Mouse (Mus musculus) heart, postnatal 10 days (tissue): ENCODE measurements around the gene Mfsd2b. TPM values are rescaled to one million over a fixed set of nuclear protein-coding genes. Genes with fewer than 3 reads are reported as not detected.

Experiments used
- DNase-seq, 2 experiments: peaks; one replicate each; pipeline ENCODE4 v3.0.0; 2021
- intact Hi-C: fragments of 180-260 bp; cut with DNase I; formaldehyde crosslinking; loops from one replicate; pipeline ENCODE4 v1.15.1; 2025
- total RNA-seq, 2 experiments: library from RNA; stranded (reverse); gene quantifications; 2 replicates each; pipeline ENCODE4 v1.2.3; 2021

The Mfsd2b gene
- total RNA-seq, 2 experiments from 2014 or later = 0.64 to 2.0 TPM

DNA sequence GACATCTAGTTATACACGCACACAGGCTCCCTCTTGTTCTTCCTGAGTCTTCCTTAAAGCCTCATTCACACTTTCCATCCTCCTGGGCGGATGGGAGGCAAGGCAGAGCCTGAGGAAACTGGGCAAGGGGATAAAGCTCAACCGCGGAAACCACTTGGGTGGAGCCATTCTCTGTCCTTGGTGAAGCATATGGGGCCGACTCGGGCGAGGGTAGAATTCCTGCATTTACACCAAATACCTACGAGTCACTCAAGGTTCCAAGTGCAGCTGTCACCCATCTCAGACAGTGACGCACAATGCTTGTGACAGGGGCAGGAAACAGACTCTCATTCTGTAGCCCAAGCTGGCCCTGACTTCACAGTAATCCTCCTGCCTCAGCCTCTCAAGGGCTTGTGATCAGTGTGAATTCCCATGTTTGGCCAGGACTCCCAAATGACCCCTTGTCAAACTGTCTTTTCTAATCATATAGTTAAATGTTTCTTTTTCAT lies 4.2 kb upstream of the Mfsd2b start:
- intact Hi-C loops = no loop called here
- no peak for DNase-seq

GRCm38 (mm10) chr12:4875623-4876022 lies 1.5 kb upstream of the Mfsd2b start:
- intact Hi-C loops = no loop called here
- DNase-seq = no peak

DNA sequence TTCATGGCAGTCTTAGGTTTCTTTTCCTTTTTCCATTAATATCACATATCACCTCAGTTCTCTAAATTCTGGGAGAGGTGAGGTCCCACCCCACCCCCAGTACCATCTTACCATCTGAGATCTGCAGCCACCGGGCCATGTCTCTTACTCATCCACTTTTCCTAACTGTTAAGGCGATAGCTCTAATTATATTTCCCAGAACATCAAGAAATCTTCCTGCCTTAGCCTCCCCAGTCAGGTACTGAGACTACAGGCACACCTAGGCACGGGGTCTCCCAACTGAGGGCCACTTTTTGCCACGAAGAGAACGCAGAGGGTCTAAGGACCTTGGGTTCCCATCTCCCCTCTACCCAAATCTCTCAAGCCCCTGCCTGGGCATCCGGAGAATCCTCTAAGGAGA lies 628 bp downstream of the Mfsd2b start:
- DNase-seq = no peak
- intact Hi-C loops = no loop called here

DNA sequence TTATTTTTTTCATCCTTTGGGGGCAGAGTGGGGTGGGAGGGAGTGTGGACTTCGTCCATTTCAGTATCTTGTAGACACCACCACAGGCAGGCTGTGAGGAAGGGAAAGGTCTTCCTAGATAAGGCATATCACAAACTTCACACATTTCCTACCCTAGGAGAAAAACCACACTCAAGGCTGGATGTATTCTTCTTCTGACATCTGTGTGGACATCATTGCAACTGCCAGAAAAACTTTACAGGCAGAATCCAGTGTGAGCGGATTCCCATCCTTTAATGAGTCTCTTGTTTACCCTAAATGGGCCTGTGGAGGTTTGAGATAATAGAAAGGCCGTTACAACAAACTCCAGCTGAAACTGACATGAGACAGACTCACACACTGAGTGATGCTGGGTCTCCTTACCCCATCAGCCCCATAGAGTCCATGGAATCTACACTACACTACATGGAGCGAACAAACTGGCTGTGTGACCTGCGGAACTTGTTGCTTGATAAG lies 1.1 kb downstream of the Mfsd2b start:
- DNase-seq = no peak
- intact Hi-C loops = no loop called here

GRCm38 (mm10) chr12:4872273-4872672 lies 1.9 kb downstream of the Mfsd2b start:
- no peak for DNase-seq
- intact Hi-C loops = no loop called here

DNA sequence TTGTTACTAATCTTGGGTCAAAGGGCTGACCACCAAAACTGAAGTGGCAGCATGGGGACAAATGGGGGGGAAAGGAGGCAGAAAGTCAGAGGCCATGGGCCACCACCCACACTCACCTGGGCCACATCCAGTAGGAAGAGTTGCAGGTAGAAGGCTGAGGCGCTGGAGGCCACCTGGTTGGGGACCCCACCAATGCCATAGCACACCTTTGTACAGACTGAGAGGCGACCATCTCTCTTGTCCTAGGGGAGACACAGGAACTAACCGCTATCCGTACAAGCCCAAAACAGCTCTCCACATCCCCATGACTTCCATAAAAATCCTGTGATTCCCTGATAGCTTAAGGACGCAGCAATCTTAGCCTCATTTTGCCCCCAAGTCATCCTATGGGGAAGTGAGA lies 2.9 kb downstream of the Mfsd2b start:
- intact Hi-C loops = no loop called here
- no peak for DNase-seq

DNA sequence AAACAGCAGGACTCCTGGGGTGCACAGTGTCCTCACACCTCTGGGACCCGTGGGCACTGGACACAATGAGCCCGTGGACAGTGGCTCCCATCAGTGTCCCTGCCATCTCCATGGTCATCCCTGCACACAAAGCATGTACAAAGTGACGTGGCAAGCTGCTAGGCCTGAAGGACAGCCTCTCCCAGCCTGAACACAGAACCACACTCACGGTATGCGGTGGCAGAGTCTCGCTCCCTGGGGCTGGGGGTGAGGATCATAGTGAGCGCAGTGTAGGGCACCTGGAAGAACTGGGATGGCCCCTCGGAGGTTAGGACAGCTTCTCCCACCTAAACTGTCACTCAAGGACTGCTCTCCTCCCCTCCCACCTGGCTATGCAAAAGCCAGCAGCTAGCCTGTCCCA lies 5.2 kb downstream of the Mfsd2b start:
- DNase-seq = no peak
- intact Hi-C loops = no loop called here

GRCm38 (mm10) chr12:4864338-4864690 lies 9.8 kb downstream of the Mfsd2b start:
- intact Hi-C loops = no loop called here
- DNase-seq = no peak

- peak; percentile 64 to 72 for DNase-seq
- intact Hi-C loops = no loop called here
Measured at GRCm38 (mm10) chr12:4863654-4864337, 10.4 kb downstream of the Mfsd2b start.

- no peak for DNase-seq
- intact Hi-C loops = no loop called here
Measured at GRCm38 (mm10) chr12:4862672-4863071, 11.5 kb downstream of the Mfsd2b start.

DNA sequence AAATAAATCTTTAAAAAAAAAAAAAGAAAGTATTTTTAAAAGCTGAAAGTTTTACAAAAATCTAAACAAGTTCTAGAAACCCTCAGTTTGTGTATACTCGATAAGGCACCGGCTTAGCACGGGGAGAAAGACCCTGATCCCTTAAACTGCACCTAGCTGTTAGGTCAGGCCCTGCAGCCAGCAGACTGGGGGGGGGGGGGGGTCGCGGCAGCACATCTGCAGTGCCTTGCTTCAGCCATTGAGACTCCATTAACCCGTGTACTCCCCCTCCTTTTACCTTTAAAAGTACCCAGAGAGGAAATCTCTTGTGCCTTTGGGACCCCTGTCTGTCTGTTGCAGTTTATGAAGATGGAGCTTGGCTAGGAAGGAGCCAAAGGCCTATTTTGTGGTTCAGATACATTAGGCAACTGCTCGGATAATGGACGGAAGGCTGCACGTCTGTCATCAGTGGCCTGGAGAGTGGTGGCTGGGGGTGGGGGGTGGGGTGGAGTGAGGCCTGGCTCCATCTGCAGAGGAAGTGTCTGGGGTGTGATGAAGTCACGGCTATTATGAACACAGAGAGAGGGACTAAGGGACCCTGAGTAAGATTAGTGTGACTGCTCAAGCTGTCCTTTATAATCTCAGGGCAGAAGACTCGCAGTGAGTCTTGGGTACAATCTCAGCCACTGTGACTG lies 14.8 kb downstream of the Mfsd2b start:
- intact Hi-C loops = no loop called here
- no peak for DNase-seq

DNA sequence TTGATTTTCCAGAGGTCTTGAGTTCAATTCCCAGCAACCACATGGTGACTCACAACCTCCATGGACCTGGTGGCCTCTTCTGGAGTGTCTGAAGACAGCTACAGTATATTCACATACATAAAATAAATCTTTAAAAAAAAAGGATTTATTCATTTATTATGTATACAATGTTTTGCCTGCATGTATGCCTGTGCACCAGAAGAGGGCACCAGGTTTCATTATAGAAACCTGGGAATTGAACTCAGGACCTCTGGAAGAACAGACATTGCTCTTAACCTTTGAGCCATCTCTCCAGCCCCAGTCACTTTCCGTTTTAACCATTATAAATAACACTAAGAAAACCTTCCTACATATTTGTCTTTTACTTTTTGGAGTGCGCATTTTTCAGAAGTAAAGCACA lies 17.3 kb downstream of the Mfsd2b start:
- intact Hi-C loops = loop anchor here (2.0 kb wide), 2 partner anchors 60 to 116 kb away; partner anchors contain the start of gene Atad2b
- no peak for DNase-seq

DNA sequence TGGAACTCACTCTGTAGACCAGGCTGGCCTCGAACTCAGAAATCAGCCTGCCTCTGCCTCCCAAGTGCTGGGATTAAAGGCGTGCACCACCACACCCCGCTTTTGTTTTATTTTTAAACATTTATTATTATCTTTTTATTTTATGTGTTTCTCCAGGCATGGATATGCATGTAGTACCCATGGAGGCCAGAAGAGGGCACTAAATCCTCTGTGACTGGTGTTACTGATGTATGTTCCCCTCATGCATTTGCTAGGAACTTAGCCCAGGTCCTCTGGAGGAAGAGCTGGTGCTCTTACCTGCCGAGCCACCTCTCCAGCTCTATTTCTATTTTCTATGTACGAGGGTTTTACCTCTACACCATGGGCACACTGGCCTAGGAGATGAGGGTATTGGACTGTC lies 18.0 kb downstream of the Mfsd2b start:
- no peak for DNase-seq
- intact Hi-C loops = loop anchor here (2.0 kb wide), 2 partner anchors 61 to 117 kb away; partner anchors contain the start of gene Atad2b

- intact Hi-C loops = loop anchor here (5.0 kb wide), 1 partner anchor 64 kb away; the partner anchor contains the start of gene Ubxn2a
- DNase-seq = peak; percentile 42 to 58
Measured at GRCm38 (mm10) chr12:4843741-4844140, 30.4 kb downstream of the Mfsd2b start.

- intact Hi-C loops = loop anchor here (5.0 kb wide), 1 partner anchor 64 kb away; the partner anchor contains the start of gene Ubxn2a
- DNase-seq = peak; percentile 92 to 94
Measured at GRCm38 (mm10) chr12:4842890-4843597, 31.1 kb downstream of the Mfsd2b start, which contains the start of gene Wdcp. Wdcp (plus strand) TSS chr12:4843303.

DNA sequence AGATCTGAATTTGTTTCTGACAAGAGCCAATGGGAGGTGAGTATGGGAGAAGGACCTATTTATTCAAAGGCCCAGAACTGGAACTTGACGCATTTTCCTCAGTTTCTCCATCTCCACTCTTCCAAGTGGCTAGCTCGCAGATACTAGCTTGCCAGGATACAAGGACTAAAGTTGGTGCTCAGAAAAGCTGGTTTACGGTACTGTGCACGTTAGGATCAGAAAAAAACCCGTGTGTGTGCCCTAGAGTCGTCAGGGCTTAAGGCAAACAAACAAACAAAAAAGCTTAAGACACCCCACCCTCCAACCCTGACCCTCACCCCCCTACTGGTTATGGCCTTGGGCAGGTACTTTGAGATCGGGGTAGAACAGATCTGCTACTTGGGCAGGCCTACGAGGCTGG lies 31.7 kb downstream of the Mfsd2b start:
- intact Hi-C loops = loop anchor here (5.0 kb wide), 1 partner anchor 65 kb away; the partner anchor contains the start of gene Ubxn2a

GRCm38 (mm10) chr12:4841392-4841887 lies 32.7 kb downstream of the Mfsd2b start, which contains the start of gene Fkbp1b:
Fkbp1b (minus strand) TSS chr12:4841591.
- intact Hi-C loops = loop anchor here (2.0 to 5.0 kb wide), 2 partner anchors 23 to 66 kb away; partner anchors contain the start of gene Ubxn2a
- DNase-seq = peak; percentile 49 to 53

More for the DNA sequence above, 31.7 kb downstream of the Mfsd2b start:
- no peak for DNase-seq

DNA sequence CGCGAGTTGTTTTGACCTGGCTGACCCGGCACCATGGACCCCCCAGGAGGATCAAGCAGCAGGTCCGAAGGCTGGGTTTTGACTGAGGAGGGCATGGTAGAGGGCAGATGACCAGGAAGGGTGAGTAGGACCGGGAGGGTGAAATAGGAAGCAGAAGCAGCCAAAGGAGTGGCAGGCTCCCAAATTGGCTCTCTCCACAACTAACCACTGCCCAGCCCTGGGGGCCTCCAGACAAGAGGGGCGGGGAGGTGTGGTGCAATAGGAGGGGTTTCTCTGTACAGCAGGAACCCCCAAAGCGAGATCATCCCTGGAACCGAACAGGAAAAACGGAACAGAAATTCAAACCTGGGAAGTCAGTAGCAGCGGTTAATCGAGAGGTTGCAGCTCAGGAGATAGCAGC lies 33.4 kb downstream of the Mfsd2b start:
- intact Hi-C loops = loop anchor here (2.0 to 5.0 kb wide), 2 partner anchors 22 to 67 kb away; partner anchors contain the start of gene Ubxn2a
- DNase-seq = peak; percentile 20 to 23

DNA sequence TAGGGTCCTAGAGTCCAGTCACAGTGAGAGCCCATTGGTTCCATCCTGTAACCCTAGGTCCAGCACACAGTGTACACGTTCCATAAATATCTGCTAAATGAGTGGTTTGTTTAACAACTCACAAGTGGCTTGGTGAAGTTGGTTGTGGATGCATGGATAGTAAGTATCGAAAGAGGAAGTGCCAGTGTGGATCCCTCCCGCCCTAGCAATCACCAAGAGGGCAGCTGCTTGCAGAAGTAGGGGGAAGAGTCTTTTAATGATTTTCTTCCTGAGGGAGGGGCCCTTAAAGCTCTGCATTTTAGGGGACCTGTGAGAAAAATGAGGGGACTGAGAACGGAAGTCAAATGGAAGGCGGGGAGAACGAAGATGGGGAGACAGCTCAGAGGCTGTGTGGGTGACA lies 34.1 kb downstream of the Mfsd2b start:
- intact Hi-C loops = loop anchor here (2.0 to 5.0 kb wide), 2 partner anchors 21 to 67 kb away; partner anchors contain the start of gene Ubxn2a

DNA sequence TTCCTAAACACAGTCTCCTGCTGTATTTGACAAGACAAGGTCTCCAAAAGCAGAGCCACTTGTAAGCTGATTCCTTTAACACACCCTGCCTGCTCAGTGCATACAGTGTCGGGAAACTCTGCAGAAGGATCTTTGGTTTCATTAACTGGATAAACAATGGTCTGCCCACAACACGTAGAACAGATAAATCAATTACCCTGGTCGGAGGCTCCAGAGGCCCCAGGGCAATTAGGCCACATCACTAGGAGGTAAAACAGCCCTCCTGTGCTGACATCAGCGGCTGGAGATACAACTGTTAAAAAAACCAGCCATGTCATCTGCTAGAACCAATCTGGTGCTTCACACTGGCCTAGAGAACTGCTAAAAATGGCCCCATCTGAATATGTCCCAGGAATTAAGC lies 37.2 kb downstream of the Mfsd2b start:
- intact Hi-C loops = no loop called here
- no peak for DNase-seq

More for the DNA sequence above, 34.1 kb downstream of the Mfsd2b start:
- no peak for DNase-seq
